In the genomic region with DNA sequence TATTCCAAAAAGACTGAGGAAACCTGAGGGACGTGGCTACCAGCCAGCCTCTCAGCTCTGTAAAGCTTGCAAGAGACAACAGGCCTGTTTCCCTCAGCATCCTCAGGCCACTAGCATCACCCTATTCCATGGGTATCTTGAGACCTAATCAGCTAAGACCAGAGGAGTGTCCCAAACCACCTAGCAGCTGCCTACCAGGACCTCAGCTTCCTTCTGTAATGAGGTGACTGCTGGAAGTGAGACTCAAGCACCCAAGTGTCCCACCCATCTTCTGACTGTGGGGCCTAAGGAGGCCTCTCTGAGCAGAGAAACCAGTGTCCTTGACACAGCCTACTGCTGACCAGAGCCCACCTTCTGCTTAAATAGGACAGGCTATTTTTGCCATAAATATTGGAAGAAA, we compare ENCODE assay signal across 21 mouse cellular contexts. TPM values are rescaled to one million over a fixed set of nuclear protein-coding genes. Genes with fewer than 3 reads are reported as not detected.
A peak's percentile ranks its signal among the peaks of the same experiment; 100 is the strongest.
DNase-seq lines count a peak whose midpoint lies in the region; ATAC-seq and TF ChIP-seq lines count a peak whose summit lies in the region.
"Had no signal": no experiment of that assay in that cellular context is flagged by ENCODE, and none has a peak within 500 bp of the region (broad histone marks: within the 10 kb centered on the region; RNA-seq: fewer than 3 reads in every experiment).

No protein-coding gene starts in this region.

- H3K27me3 ChIP-seq in heart, embryonic 11.5 days (ENCODE audit: control insufficient read depth, insufficient read depth, low read length): no peaks in the 10 kb centered on the region
- H3K27me3 ChIP-seq in liver, embryonic 13.5 days: no peaks in the 10 kb centered on the region
- no peaks in the 10 kb centered on the region for H3K27me3 ChIP-seq in liver, postnatal 0 days (ENCODE audit: insufficient read depth, low read length)
- H3K27me3 ChIP-seq: CH12.LX; embryonic facial prominence, embryonic 13.5 days; forebrain, embryonic 15.5 days; heart, embryonic 15.5 days; Patski had no signal

- H3K9ac ChIP-seq in heart, embryonic 11.5 days (ENCODE audit: low read depth, low read length): no peak overlapping the region
- H3K9ac ChIP-seq in liver, embryonic 13.5 days: peak overlapping the region; percentile 73
- H3K9ac ChIP-seq in liver, postnatal 0 days (replicated peaks): no peak overlapping the region
- H3K9ac ChIP-seq: embryonic facial prominence, embryonic 13.5 days; forebrain, embryonic 15.5 days; heart, embryonic 15.5 days; hindbrain, embryonic 14.5 days had no signal

- H3K4me3 ChIP-seq in heart, embryonic 11.5 days (ENCODE audit: low read depth, low read length): no peak overlapping the region
- H3K4me3 ChIP-seq in liver, embryonic 13.5 days (replicated peaks): no peak overlapping the region
- no peak overlapping the region for H3K4me3 ChIP-seq in liver, postnatal 0 days (ENCODE audit: low read depth, low read length)
- H3K4me3 ChIP-seq: embryonic facial prominence, embryonic 13.5 days; forebrain, embryonic 15.5 days; heart, embryonic 10.5 days; heart, embryonic 15.5 days had no signal

- H3K4me2 ChIP-seq in heart, embryonic 11.5 days: no peak overlapping the region
- peak overlapping the region; percentile 20; the same call in 1 of the 2 replicates for H3K4me2 ChIP-seq in liver, embryonic 13.5 days
- no peak overlapping the region for H3K4me2 ChIP-seq in liver, postnatal 0 days (ENCODE audit: low read depth, low read length)
- H3K4me2 ChIP-seq: embryonic facial prominence, embryonic 13.5 days; forebrain, embryonic 15.5 days; heart, embryonic 15.5 days; hindbrain, embryonic 14.5 days had no signal

- peaks cover 31% of the 10 kb centered on the region for H3K4me1 ChIP-seq in heart, embryonic 11.5 days (ENCODE audit: control insufficient read depth, insufficient read depth, low read length)
- H3K4me1 ChIP-seq in liver, embryonic 13.5 days (replicated peaks): peaks cover 68% of the 10 kb centered on the region
- H3K4me1 ChIP-seq in liver, postnatal 0 days (ENCODE audit: insufficient read depth): peaks cover 43% of the 10 kb centered on the region
- H3K4me1 ChIP-seq: forebrain, embryonic 15.5 days had no signal

- DNase-seq in heart, adult 11 months: peak; percentile 82
- DNase-seq in liver, embryonic 13.5 days: no peak
- no peak for DNase-seq in liver, postnatal 0 days
- DNase-seq in kidney, adult 8-10 months: no peak
- DNase-seq in layer of hippocampus, adult 9-10 months (ENCODE audit: low spot score): no peak
- DNase-seq: adrenal gland, postnatal 14 days; cerebellum, adult 18-20 months; cerebellum, adult 9-11 months; cerebellum, postnatal 36 days; gastrocnemius, postnatal 25 days; heart, postnatal 14 days had no signal

- H3K27ac ChIP-seq in heart, embryonic 11.5 days (ENCODE audit: low read depth, low read length): no peak overlapping the region
- H3K27ac ChIP-seq in liver, embryonic 13.5 days: peak overlapping the region; percentile 100
- 0 out of 2 replicates have a peak overlapping the region, but pooled peaks have one; percentile 36 for H3K27ac ChIP-seq in liver, postnatal 0 days (ENCODE audit: low read depth)
- H3K27ac ChIP-seq: embryonic facial prominence, embryonic 13.5 days; forebrain, embryonic 15.5 days; heart, embryonic 10.5 days; heart, embryonic 15.5 days; hindbrain, embryonic 14.5 days had no signal

- TF ChIP-seq CTCF in liver, postnatal 0 days (IDR thresholded peaks at IDR 0.05; ENCODE audit: low read depth): no peak

- H3K36me3 ChIP-seq in heart, embryonic 11.5 days (ENCODE audit: control insufficient read depth, insufficient read depth, low read length): 0 out of 2 replicates have a peak, but pooled peaks cover 3% of the 10 kb centered on the region
- peaks cover 11% of the 10 kb centered on the region for H3K36me3 ChIP-seq in liver, embryonic 13.5 days
- H3K36me3 ChIP-seq in liver, postnatal 0 days (replicated peaks; ENCODE audit: insufficient read depth, low read length): peaks cover 16% of the 10 kb centered on the region
- H3K36me3 ChIP-seq: heart, embryonic 15.5 days had no signal

- TF ChIP-seq EP300 in liver, postnatal 0 days (IDR thresholded peaks at IDR 0.05; ENCODE audit: low read depth): no peak

- ATAC-seq in heart, embryonic 11.5 days (replicated peaks; ENCODE audit: insufficient number of reproducible peaks, low FRiP score, low TSS enrichment): no peak
- no peak for ATAC-seq in liver, embryonic 13.5 days (ENCODE audit: low read depth)
- no peak for ATAC-seq in liver, postnatal 0 days
- ATAC-seq: activated CD4-positive, CD25-positive, alpha-beta regulatory T cell, adult 4 months; forebrain, embryonic 15.5 days; Patski had no signal

- 74% methylated on average over 1 of the region's 1 CpGs for WGBS in heart, embryonic 11.5 days (ENCODE audit: insufficient replicate concordance)
- 80% methylated on average over 1 of the region's 1 CpGs for WGBS in liver, embryonic 13.5 days (ENCODE audit: insufficient replicate concordance)
- WGBS in liver, postnatal 0 days (ENCODE audit: insufficient replicate concordance): 88% methylated on average over 1 of the region's 1 CpGs

- no peaks in the 10 kb centered on the region for H3K9me3 ChIP-seq in heart, embryonic 11.5 days (replicated peaks; ENCODE audit: control insufficient read depth, low read length)
- H3K9me3 ChIP-seq in liver, embryonic 13.5 days (replicated peaks): no peaks in the 10 kb centered on the region
- no peaks in the 10 kb centered on the region for H3K9me3 ChIP-seq in liver, postnatal 0 days (ENCODE audit: low read length)
- H3K9me3 ChIP-seq: embryonic facial prominence, embryonic 13.5 days; forebrain, embryonic 15.5 days; heart, embryonic 10.5 days; heart, embryonic 15.5 days had no signal

RNA-seq across cellular contexts. Expression of a gene that starts 3.3 kb away (rescaled TPM):
- not detected in 2 replicates for polyA plus RNA-seq in heart, embryonic 11.5 days (2014; fragmentation: Nextera tagmentation; extraction: Ambion mirVana)
- polyA plus RNA-seq in liver, embryonic 13.5 days (2015; fragmentation: Nextera tagmentation; extraction: Ambion mirVana): not detected in 2 replicates
- polyA plus RNA-seq in liver, postnatal 0 days (2015; fragmentation: Nextera tagmentation; extraction: Ambion mirVana): 0.08 and 0.21 TPM in 2 replicates
- polyA plus RNA-seq: activated CD4-positive, CD25-positive, alpha-beta regulatory T cell, adult 4 months; embryonic facial prominence, embryonic 13.5 days; forebrain, embryonic 11.5 days; forebrain, embryonic 15.5 days; hindbrain, embryonic 14.5 days had no signal

RNA-seq across cellular contexts. Expression of a gene that starts 23.6 kb away (rescaled TPM):
- polyA plus RNA-seq in heart, embryonic 11.5 days (2014; fragmentation: Nextera tagmentation; extraction: Ambion mirVana): 216 and 245 TPM in 2 replicates
- polyA plus RNA-seq in liver, embryonic 13.5 days (2015; fragmentation: Nextera tagmentation; extraction: Ambion mirVana): 673 and 808 TPM in 2 replicates
- polyA plus RNA-seq in liver, postnatal 0 days (2015; fragmentation: Nextera tagmentation; extraction: Ambion mirVana): 530 and 545 TPM in 2 replicates

RNA-seq across cellular contexts. Expression of a gene that starts 45.3 kb away (rescaled TPM):
- polyA plus RNA-seq in heart, embryonic 11.5 days (2014; fragmentation: Nextera tagmentation; extraction: Ambion mirVana): 0.19 and 0.21 TPM in 2 replicates
- 2.5 TPM in 2 replicates for polyA plus RNA-seq in liver, embryonic 13.5 days (2015; fragmentation: Nextera tagmentation; extraction: Ambion mirVana)
- 1.0 and 1.8 TPM in 2 replicates for polyA plus RNA-seq in liver, postnatal 0 days (2015; fragmentation: Nextera tagmentation; extraction: Ambion mirVana)
